Mouse (Mus musculus) left cerebral cortex, adult 8-10 months (tissue): ENCODE results near the gene Jarid2. TPM values are rescaled to one million over a fixed set of nuclear protein-coding genes. Genes with fewer than 3 reads are reported as not detected.
A peak's percentile ranks its signal among the peaks of the same experiment; 100 is the strongest.
"Not testable (repeated sequence)": the region's sequence is repeated elsewhere in the genome, so short reads cannot be mapped to it uniquely, and the experiment has no call there.

Experiments
- DNase-seq, 2 experiments: peaks; one replicate each; pipeline ENCODE4 v3.0.0; 2022; ENCODE audit warnings: low spot score in 2 of 2
- total RNA-seq, 4 experiments: library from RNA; stranded (reverse); gene quantifications; 2 replicates each; pipeline ENCODE4 v1.2.4; 2022

Gene Jarid2
- total RNA-seq, result 10 to 100 TPM; 29.5 to 37.8 (median 33.3) TPM

DNA sequence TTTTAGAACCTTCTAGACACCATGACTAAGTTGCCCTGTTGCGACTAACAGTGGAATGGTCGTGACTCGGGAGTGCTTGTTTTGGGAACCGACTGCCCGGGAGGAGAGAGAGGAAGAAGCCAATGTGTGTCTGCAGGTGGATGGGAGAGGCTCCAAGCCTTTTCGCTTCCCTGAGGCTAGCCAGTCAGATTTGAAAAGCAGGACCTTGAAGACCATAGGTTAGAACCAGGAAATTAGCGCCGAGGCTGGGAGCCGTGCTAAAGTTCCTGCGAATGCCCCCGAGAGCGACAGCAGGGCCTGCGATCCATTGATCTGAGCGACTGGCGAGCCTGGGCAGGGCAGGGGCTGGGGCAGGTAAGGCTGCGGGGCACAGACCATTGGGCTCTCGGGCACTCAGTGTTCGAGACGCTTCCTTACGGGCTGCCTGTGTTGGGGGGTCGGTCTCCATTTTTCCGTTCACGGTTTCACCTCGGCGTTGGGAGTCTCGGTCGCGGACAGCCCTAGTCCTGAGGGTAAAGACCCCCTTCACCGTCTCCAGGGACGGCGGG, at the start of gene Jarid2:
Gene Jarid2 (plus strand): TSS at position 51 of the 548 bp plus-strand sequence.
- DNase-seq, result peak in 1 of 2 experiments; percentile 21

DNA sequence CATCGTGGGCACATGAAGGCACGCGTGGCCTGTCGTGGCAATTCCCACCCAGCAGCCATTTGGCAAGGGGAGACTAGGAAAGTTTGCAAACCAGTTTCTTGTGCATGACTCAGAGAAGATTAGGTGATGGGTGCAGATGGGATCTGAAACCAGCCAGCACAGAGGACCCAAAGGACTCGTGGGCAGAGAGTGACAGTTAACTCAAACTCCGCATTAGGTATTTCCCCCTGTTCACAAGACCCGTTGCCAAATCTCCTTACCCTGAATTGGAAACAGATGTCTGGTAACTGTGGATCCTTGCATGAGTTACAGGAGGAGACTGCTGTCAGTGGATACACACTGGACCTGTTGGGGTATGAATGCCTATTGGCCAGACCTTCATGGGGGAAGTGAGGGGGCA, 48.2 kb upstream of the Jarid2 start:
- no peak for DNase-seq

DNA sequence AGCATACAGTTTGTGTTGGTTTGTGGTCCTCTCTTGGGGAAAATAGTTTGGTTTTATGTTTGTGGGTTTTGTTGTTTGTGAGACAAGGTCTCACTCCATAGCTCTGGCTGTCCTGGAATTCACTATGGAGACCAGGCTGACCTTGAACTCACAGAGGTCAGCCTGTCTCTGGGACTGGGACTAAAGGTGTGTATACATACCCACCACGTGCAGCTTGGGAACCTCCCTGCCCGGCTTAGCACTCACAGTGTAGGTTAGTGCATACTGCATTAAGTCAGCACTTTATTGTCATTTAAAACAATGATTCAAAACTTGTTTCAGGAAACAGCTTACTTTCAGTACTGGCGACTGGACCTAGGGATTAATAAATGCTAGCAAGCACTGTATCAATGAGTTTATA, 41.1 kb upstream of the Jarid2 start:
- no peak for DNase-seq

DNA sequence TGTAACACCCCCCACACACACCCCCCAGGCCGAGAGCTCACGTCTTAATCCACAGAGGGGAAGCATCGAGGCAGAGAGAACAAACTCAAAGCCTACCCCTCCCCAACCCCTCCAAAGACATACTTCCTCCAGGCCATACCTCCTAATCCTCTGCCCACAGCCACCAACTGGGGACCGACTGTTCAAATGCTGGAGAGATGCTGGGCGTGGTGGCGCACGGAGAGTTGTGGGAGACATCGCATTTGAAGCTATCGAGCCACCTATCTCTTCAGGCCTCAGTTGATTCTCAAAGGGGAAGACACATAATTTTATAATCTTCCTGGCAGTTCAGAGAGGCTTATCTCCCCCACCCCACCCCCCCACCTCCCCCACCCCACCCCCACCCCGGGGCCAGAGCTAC, 31.6 kb upstream of the Jarid2 start:
- no peak for DNase-seq

DNA sequence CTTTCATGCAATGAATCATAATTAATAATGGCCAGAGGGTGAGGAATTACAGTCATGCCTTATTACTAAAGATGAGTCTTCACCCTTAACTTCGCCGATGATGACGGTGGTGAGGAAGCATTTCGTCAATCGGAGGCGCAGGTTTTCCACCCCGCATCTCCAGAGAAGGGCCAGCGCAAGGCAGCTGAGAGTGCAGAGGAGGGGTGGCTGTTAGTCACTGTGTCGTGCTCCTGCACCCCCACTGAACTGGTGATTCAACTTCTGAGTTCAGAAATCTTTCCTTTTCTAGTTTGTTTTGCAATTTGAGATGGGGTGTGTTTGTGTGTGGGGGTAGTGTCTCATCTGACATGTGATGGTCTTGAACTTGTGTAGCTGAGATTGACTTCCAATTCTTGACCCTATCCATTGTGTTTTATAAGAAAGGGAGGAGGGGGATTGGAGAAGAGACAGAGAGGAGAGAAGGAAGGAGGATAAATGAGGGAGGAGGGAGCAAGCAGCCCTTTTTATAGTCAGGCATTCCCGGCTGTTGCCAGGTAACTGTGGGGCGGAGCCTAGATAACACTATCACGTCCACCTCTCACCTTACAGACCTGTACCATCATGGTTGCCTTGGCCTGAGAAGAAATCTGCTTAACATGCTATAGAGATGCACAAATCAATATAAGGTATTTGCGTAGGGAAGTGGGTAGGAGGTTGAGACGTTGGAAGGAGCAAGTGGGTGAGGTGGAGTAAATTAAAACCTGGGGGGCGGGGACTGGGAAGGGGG, 25.1 kb upstream of the Jarid2 start:
- DNase-seq, result no peak

DNA sequence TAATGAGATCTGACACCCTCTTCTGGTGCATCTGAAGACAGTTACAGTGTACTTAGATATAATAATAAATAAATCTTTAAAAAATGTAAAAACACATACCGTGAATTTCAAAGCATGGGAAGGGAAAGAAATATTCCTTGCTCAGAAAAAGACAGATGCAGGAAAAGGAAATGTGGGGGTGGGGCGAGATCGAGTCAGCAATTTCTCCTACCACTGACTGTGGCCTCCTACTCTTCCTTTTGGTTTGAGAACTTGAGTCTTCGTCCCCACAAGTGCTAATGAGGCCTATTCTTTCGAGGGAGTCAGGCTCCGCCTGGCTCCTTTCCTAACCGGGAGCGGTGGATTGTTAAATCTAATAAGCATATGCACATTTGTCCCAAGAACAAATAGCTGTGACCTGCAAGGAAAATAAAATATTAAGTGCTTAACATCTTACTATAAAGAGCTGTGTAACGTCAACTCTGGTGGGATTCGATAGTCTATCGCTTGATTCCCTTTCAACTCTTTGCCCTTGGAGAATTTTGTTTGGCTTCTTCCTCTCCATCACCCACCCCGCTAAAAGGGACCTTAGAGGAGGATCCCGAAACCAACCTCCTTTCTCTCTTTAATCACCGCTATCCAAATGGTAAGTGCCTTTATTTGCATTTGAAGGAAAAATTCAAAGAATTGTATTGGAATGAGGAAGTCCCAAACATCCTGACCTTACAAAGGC, 24.1 kb upstream of the Jarid2 start:
- peak in 1 of 2 experiments; percentile 27 for DNase-seq

DNA sequence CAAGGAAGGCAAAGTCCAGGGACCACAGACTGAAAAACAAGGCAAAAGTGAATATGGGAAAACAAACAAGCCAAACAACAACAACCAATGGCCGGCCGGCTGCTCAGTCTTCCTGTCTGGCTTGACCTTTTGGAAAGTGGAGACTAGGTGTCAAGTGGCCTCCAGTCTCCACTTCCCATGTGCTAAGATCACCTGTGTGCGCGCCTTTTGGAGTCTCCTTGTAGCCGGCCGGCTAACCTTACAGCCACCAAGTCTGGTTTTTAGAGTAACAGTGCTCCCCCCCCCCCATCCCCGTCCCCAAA, 23.6 kb upstream of the Jarid2 start:
- DNase-seq, result no peak

DNA sequence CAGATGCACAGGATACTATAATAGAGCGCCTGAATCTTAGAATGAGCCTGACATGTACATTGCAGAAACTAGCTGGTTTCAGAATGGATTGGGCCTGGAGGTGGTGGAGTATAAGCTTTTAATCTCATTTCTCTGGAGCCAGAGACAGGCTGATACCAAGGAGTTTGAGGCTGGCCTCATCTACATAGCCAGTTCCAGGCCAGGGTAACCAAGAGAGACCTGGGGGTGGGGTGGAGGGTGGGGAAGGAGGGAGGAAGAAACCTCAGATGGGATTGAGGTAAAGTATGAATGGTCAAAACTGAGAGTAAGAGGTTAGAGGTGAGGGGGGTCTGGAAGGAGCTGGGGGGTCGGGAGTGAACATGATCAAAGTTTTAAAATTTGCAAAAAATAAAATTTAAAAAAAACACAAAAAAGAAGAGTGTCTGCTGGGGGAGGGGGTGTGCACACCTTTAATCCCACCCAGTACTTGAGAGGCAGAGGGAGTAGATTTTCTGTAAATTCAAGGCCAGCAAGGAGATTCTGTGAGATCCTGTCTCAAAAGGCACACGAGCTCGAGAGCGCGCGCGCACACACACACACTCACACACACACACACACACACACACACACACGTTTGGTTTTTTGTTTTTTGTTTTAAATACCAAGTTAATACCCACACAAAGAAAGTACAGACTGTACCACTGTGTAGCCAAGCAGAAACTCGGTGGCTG, 22.9 kb upstream of the Jarid2 start:
- DNase-seq, result no peak

DNA sequence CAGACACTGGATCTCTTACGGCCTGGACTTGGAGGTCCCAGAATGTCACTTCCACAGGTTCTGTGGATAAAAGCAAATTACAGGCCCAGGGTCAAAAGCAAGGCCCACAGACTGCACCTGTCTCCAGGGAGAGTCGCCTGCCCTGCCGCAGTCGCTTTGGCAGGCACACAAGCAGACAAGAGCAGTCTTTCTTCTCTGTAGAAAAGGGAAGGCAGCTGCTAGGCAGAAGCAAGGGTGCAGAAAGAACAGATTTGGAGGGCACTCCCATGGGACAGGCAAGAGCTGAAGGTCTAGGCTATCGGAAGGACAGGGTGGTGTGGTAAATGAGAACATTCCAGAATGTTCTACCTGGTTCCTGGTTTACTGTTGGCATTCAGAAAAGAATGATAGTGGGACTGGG, 22.1 kb upstream of the Jarid2 start:
- DNase-seq, result no peak

DNA sequence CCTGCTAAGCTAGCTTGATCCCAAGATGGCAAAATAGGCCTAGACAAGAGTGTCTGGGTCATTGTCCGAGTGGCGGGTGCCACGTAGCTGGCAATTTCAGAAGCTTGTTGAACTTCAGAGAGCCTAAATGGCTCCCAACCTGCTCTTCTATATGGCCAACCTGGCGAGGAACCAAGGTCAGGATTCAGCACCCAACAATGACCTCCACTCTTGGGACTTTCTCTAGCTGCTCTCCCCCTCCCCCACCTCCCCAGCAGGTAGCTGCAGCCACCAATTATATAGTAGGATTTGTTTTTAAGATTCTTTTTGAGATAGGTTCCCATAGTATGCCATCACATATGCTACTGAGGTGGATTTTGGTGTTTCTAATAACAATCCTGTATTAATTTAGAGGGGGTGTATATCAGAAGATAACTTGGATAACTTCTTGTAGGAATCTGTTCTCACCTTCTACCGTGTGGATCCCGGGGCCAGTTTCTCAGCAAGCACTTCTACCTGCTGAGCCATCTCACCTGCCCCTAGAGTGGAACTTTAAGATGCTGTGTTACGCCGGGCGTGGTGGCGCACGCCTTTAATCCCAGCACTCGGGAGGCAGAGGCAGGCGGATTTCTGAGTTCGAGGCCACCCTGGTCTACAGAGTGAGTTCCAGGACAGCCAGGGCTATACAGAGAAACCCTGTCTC, 20.8 kb upstream of the Jarid2 start:
- no peak for DNase-seq

DNA sequence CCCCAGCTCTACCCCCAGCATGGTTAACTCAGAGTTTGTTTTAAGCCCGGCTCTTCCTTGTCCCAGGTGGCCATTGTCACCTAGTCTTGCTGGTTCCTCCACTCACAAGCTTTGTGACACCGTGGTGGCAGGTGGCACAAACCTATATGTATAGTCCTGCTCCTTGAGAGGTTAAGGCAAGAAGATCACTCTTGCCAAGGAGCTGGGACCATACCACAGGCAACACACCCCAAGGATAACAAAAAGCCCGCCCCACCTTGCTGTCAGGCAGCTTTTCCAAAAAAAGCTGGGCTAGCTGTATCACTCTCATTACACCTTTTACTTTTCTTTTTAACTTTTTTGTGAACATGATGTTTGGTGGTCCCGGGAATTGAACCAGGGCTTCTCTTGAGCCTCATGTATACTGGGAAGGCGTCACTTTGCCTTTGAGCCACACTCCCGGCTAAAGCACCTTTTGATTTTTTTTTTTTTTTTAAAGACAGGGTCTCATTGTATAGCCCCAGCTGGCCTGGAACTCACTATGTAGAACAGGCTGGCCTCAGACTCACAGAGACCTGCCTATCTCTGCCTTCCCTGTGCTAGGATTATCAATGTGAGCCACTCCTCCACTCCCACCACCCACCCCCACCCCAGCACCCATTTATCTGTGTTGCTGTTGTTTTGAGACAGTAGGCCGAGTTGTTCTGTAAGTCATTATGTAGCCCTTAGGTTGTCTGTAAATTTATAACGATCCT, 19.4 kb upstream of the Jarid2 start:
- no peak for DNase-seq

DNA sequence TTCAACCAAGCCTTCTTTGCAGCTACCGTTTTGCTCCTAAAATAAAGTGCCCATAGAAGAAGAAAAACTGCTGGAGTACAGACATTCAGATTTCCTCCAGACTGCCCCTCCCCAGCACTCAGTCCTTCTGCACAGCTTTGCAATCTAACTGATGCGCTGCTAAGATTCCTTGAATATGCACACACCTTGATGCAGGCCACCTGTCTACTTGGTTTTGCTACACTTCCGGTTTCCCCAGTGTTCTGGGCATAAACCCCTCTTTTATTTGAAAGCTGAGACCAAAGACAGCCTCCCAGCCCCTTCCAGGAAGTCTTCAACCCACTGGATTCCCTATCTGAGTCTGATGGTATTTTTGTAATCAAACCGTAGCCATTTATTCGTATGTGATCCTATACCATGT, 18.2 kb upstream of the Jarid2 start:
- DNase-seq, result no peak

DNA sequence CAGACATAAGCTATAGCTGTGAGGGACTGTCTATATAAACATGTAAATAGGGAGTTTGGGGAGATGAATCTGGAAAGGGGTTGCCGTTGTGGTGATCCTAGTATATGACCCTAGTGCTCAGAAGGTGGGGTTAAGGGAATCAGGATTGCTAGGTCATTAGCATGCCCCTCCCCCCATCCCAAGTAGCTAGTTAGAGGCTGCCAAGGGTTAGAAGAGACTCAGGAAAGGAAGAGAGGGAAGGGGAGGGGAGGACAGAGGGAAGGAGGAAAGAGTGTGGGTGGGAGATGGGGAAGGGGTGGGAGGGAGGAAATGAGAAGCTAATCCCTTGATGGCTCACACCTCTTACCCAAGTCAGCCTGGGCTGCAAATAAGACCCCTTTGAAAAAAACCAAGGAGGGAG, 17.4 kb upstream of the Jarid2 start:
- DNase-seq, result no peak

DNA sequence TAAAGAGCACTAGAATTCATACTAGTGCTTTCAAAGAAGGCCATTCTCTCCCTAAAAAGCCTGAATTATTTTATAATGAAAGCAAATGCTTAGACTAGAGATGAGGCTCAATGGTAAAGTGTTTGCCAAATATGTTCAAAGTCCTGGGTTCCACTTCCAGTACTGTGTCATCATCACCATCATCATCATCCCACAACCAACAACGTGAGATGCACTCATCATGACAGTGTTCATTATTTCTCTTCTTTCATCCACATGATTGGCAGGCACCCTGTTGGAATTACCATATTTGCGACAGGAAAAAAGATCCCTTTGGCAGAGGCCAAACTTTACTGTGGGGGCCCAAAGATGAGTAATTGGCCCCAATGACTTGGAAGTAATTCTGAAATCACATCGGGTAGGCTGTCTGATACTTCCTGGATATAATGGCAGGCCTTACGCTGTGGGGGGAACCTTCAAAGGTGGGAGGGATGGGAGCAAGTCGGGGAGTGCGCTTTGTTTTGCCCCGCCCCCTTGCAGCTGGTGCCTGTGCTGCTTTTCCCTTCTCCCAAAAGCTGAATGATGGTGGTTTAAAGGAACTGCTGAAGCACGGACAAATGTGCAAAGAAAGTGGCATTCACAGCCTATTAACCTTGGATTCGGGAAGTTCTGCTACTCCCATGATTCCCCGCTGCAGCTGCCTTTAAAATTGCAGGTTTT, 13.9 kb upstream of the Jarid2 start:
- no peak for DNase-seq

DNA sequence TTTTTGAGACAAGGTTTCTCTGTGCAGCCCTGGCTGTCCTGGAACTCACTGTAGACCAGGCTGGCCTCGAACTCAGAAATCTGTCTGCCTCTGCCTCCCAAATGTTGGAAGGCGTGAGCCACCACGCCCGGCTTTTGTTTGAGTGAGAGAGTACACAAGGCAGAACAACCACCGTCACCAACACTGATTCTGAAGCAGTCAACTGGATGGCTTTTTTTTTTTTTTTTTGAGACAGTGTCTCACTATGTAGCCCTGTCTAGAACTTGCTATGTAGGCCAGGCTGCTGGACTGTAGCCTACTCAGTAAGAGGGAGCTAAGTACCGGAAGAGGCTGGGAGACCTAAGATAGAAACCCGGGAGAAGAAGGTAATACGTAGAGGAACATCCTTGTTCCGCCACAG, 11.4 kb upstream of the Jarid2 start:
- DNase-seq, result no peak

DNA sequence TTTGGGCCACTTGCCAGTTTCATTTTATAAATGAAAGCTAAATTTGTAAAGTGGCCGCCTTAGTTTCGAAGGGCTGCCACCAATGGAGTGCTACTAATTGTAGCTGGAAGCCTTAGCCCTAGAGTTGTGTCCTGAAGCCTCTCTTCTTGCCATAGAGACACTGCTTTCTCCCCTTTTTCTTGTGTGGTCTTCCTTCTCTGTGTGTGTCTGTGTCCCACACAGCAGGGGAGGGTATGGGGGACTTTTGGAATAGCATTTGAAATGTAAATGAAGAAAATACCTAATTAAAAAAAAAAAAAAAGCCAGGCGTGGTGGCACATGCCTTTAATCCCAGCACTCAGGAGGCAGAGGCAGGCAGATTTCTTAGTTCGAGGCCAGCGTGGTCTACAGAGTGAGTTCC, 10.8 kb upstream of the Jarid2 start:
- not testable (repeated sequence) for DNase-seq

DNA sequence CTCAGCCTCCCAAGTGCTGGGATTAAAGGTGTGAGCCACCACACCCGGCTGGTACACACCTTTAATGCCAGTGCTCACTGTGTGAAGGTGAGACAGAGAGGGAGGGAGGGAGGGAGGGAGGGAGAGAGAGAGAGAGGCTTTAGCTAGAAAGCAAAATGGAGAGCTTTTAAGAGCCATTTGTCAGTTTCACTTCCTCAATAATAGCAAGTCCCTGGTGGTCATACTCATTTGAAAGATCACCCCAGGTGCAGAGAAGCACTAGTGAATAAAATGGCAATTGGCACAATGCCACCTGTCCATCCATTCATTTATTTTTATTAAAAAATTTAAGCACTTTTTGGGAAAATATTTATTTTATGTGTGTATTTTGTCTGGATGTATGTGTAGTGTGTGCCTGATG, 9.2 kb upstream of the Jarid2 start:
- no peak for DNase-seq

DNA sequence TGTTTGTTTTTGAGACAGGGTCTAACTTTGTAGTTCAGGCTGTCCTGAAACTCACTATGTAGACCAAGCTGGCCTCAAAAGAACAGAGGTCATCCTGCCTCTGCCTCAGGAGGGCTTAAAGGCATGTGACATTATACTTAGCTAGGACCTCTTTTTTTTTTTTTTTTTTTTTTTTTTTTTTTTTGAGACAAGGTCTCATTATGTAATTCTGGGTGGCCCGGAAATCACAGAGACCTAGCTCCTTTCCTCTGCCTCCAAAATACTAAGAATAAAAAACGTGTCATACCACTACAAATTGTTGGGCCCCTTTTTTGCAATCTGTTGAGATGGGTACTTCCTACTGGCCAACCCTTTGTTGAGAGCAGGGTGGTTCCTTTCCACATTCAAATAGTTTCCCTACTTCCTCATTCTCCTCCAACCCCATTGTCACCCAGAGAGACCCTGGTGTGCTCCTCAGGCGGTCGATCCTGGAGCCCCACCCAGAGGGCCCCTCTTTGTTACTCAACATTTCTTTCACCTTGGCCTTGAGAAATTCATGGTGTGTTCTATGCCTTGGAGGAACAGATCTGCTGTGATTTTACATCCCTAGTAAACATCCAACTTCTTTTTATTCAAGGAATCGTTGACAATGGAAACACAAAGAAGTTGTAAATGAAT, 7.3 kb upstream of the Jarid2 start:
- DNase-seq, result no peak

DNA sequence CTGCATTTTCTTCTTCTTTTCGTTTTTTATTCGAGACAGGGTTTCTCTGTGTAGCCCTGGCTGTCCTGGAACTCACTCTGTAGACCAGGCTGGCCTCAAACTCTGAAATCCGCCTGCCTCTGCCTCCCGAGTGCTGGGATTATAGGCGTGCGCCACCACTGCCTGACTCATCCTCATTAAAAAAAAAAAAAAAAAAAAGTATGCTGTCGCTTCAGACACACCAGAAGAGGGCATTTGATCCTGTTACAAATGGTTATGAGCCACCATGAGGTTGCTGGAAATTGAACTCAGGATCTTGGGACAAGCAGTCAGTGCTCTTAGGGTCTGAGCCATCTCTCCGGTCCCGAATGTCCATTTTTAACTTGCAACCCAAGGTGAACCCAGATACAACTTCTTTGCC, 5.8 kb upstream of the Jarid2 start:
- DNase-seq, result not testable (repeated sequence)
